Mouse (Mus musculus): ENCODE measurements around the gene Vwf.

The Vwf gene

GRCm38 (mm10) chr6:125729471-125729870 is 182.9 kb downstream of the Vwf start:
- no peak for DNase-seq (ENCODE audit: extremely low read depth, low read depth, low spot score)

GRCm38 (mm10) chr6:125729986-125730535 is 183.5 kb downstream of the Vwf start:
- no peak for DNase-seq (ENCODE audit: extremely low read depth, low read depth, low spot score)

All from fat pad, adult 2 months (tissue).